Mouse (Mus musculus) heart, postnatal 0 days (tissue): ENCODE results near the gene Nup188.

Experiments used
- CTCF ChIP-seq: IDR thresholded peaks from 2 replicates; pipeline ENCODE4 v1.5.1; 2016; ENCODE audit warnings: antibody characterized with exemption, control low read depth, low read depth
- EP300 ChIP-seq: IDR thresholded peaks from 2 replicates; pipeline ENCODE4 v1.6.1; 2016; ENCODE audit warnings: antibody characterized with exemption, low read depth

GRCm38 (mm10) chr2:30243391-30243790, 42.8 kb upstream of the Nup188 start:
- TF ChIP-seq CTCF (no peak), EP300 (no peak)
